Mouse (Mus musculus): ENCODE measurements around the gene Mrpl55. TPM values are rescaled to one million over a fixed set of nuclear protein-coding genes. Genes with fewer than 3 reads are reported as not detected.

The Mrpl55 gene
- total RNA-seq, 1 experiment, result 66.4 TPM

- DNase-seq (ENCODE audit: low read depth, low spot score), result no peak
- Histone ChIP-seq H3K36me3 (ENCODE audit: control insufficient read depth, insufficient read depth, low read length, poor library complexity, severe bottlenecking) (no peaks in the 10 kb centered on the region), H3K9ac (ENCODE audit: insufficient read depth, low read depth, low read length, poor library complexity, severe bottlenecking) (no peak overlapping the region), H3K27ac (ENCODE audit: insufficient read depth, low read depth, low read length, poor library complexity, severe bottlenecking) (no peak overlapping the region), H3K4me1 (ENCODE audit: control insufficient read depth in 2 of 2, insufficient read depth in 2 of 2, low read length in 2 of 2, poor library complexity in 1 of 2) (peaks cover 0 to 9% of the 10 kb centered on the region in 2 experiments; a peak in 1 of 4 replicates), H3K4me3 (ENCODE audit: insufficient read depth in 1 of 2, low read depth in 1 of 2, low read length in 2 of 2, poor library complexity in 1 of 2, severe bottlenecking in 1 of 2) (no peak overlapping the region), H3K9me3 (ENCODE audit: control insufficient read depth, insufficient read depth, low read depth, low read length) (no peaks in the 10 kb centered on the region)
- TF ChIP-seq ZC3H11A (IDR thresholded peaks at IDR 0.05; ENCODE audit: borderline replicate concordance, low read depth, low read length), result no peak
- TF ChIP-seq ZNF384 (IDR thresholded peaks at IDR 0.05; ENCODE audit: low read depth, low read length), result no peak
- TF ChIP-seq MAFK (IDR thresholded peaks at IDR 0.05; ENCODE audit: insufficient read depth, low read depth, low read length), result no peak
- no peak for TF ChIP-seq CHD2 (IDR thresholded peaks at IDR 0.05; ENCODE audit: low read depth, low read length)
- TF ChIP-seq HCFC1 (IDR thresholded peaks at IDR 0.05; ENCODE audit: borderline replicate concordance, insufficient read depth, low read length), result no peak
- in situ Hi-C loops (cut with MboI; ENCODE audit: low sequenced_read_pairs in 2 of 2, unreplicated experiment in 2 of 2), result no loop called here
These were observed 37.5 kb downstream of the Mrpl55 start for GRCm38 (mm10) chr11:59239796-59240195.

- no peaks in the 10 kb centered on the region for H3K9me3 ChIP-seq (ENCODE audit: control insufficient read depth, insufficient read depth, low read depth, low read length)
- no peak overlapping the region for H3K4me3 ChIP-seq (ENCODE audit: insufficient read depth in 1 of 2, low read depth in 1 of 2, low read length in 2 of 2, poor library complexity in 1 of 2, severe bottlenecking in 1 of 2)
- DNase-seq (ENCODE audit: low read depth, low spot score), result no peak
- no peak overlapping the region for H3K9ac ChIP-seq (ENCODE audit: insufficient read depth, low read depth, low read length, poor library complexity, severe bottlenecking)
- in situ Hi-C loops (cut with MboI; ENCODE audit: low sequenced_read_pairs in 2 of 2, unreplicated experiment in 2 of 2), result no loop called here
- H3K4me1 ChIP-seq (ENCODE audit: control insufficient read depth in 2 of 2, insufficient read depth in 2 of 2, low read length in 2 of 2, poor library complexity in 1 of 2), result peaks cover 0 to 9% of the 10 kb centered on the region in 2 experiments; a peak in 1 of 4 replicates
- H3K36me3 ChIP-seq (ENCODE audit: control insufficient read depth, insufficient read depth, low read length, poor library complexity, severe bottlenecking), result no peaks in the 10 kb centered on the region
- no peak overlapping the region for H3K27ac ChIP-seq (ENCODE audit: insufficient read depth, low read depth, low read length, poor library complexity, severe bottlenecking)
- TF ChIP-seq CHD2 (IDR thresholded peaks at IDR 0.05; ENCODE audit: low read depth, low read length) (no peak), ZC3H11A (IDR thresholded peaks at IDR 0.05; ENCODE audit: borderline replicate concordance, low read depth, low read length) (no peak), ZNF384 (IDR thresholded peaks at IDR 0.05; ENCODE audit: low read depth, low read length) (no peak), MAFK (IDR thresholded peaks at IDR 0.05; ENCODE audit: insufficient read depth, low read depth, low read length) (no peak), HCFC1 (IDR thresholded peaks at IDR 0.05; ENCODE audit: borderline replicate concordance, insufficient read depth, low read length) (no peak)
These were observed 39.6 kb downstream of the Mrpl55 start for GRCm38 (mm10) chr11:59241841-59242240.

GRCm38 (mm10) chr11:59243856-59244255 is 41.6 kb downstream of the Mrpl55 start:
- Histone ChIP-seq H3K36me3 (ENCODE audit: control insufficient read depth, insufficient read depth, low read length, poor library complexity, severe bottlenecking) (no peaks in the 10 kb centered on the region), H3K4me1 (ENCODE audit: control insufficient read depth in 2 of 2, insufficient read depth in 2 of 2, low read length in 2 of 2, poor library complexity in 1 of 2) (peaks cover 0 to 9% of the 10 kb centered on the region in 2 experiments; a peak in 1 of 4 replicates), H3K27ac (ENCODE audit: insufficient read depth, low read depth, low read length, poor library complexity, severe bottlenecking) (no peak overlapping the region), H3K9ac (ENCODE audit: insufficient read depth, low read depth, low read length, poor library complexity, severe bottlenecking) (no peak overlapping the region), H3K4me3 (ENCODE audit: insufficient read depth in 1 of 2, low read depth in 1 of 2, low read length in 2 of 2, poor library complexity in 1 of 2, severe bottlenecking in 1 of 2) (no peak overlapping the region), H3K9me3 (ENCODE audit: control insufficient read depth, insufficient read depth, low read depth, low read length) (no peaks in the 10 kb centered on the region)
- no peak for DNase-seq (ENCODE audit: low read depth, low spot score)
- in situ Hi-C loops (cut with MboI; ENCODE audit: low sequenced_read_pairs in 2 of 2, unreplicated experiment in 2 of 2), result no loop called here
- no peak for TF ChIP-seq CHD2 (IDR thresholded peaks at IDR 0.05; ENCODE audit: low read depth, low read length)
- TF ChIP-seq HCFC1 (IDR thresholded peaks at IDR 0.05; ENCODE audit: borderline replicate concordance, insufficient read depth, low read length), result no peak
- no peak for TF ChIP-seq ZC3H11A (IDR thresholded peaks at IDR 0.05; ENCODE audit: borderline replicate concordance, low read depth, low read length)
- TF ChIP-seq ZNF384 (IDR thresholded peaks at IDR 0.05; ENCODE audit: low read depth, low read length), result no peak
- TF ChIP-seq MAFK (IDR thresholded peaks at IDR 0.05; ENCODE audit: insufficient read depth, low read depth, low read length), result no peak

- in situ Hi-C loops (cut with MboI; ENCODE audit: low sequenced_read_pairs in 2 of 2, unreplicated experiment in 2 of 2), result no loop called here
- H3K4me1 ChIP-seq (ENCODE audit: control insufficient read depth in 2 of 2, insufficient read depth in 2 of 2, low read length in 2 of 2, poor library complexity in 1 of 2), result peaks cover 0 to 9% of the 10 kb centered on the region in 2 experiments; a peak in 1 of 4 replicates
- H3K9ac ChIP-seq (ENCODE audit: insufficient read depth, low read depth, low read length, poor library complexity, severe bottlenecking), result no peak overlapping the region
- H3K9me3 ChIP-seq (ENCODE audit: control insufficient read depth, insufficient read depth, low read depth, low read length), result no peaks in the 10 kb centered on the region
- TF ChIP-seq CHD2 (IDR thresholded peaks at IDR 0.05; ENCODE audit: low read depth, low read length) (no peak), MAFK (IDR thresholded peaks at IDR 0.05; ENCODE audit: insufficient read depth, low read depth, low read length) (no peak), HCFC1 (IDR thresholded peaks at IDR 0.05; ENCODE audit: borderline replicate concordance, insufficient read depth, low read length) (no peak), ZC3H11A (IDR thresholded peaks at IDR 0.05; ENCODE audit: borderline replicate concordance, low read depth, low read length) (no peak), ZNF384 (IDR thresholded peaks at IDR 0.05; ENCODE audit: low read depth, low read length) (no peak)
- DNase-seq (ENCODE audit: low read depth, low spot score), result no peak
- H3K27ac ChIP-seq (ENCODE audit: insufficient read depth, low read depth, low read length, poor library complexity, severe bottlenecking), result no peak overlapping the region
- no peak overlapping the region for H3K4me3 ChIP-seq (ENCODE audit: insufficient read depth in 1 of 2, low read depth in 1 of 2, low read length in 2 of 2, poor library complexity in 1 of 2, severe bottlenecking in 1 of 2)
- no peaks in the 10 kb centered on the region for H3K36me3 ChIP-seq (ENCODE audit: control insufficient read depth, insufficient read depth, low read length, poor library complexity, severe bottlenecking)
These were observed 45.8 kb downstream of the Mrpl55 start for GRCm38 (mm10) chr11:59248101-59248500.

Other genes starting within 250 kb of the Mrpl55 start
- 161 and 194 TPM in 2 replicates for gene Hist3h2a, start 247.8 kb upstream of the Mrpl55 start, total RNA-seq (2012; rRNA removed)
- gene Trim17, start 247.8 kb upstream of the Mrpl55 start, total RNA-seq (2012; rRNA removed), result 0.40 and 0.74 TPM in 2 replicates
- gene Trim11, start 224.4 kb upstream of the Mrpl55 start, total RNA-seq (2012; rRNA removed), result 29.6 and 47.4 TPM in 2 replicates
- gene Obscn, start 66.1 kb upstream of the Mrpl55 start, total RNA-seq (2012; rRNA removed), result 0.36 and 0.58 TPM in 2 replicates
- 3.2 and 4.7 TPM in 2 replicates for gene Iba57, start 38.7 kb upstream of the Mrpl55 start, total RNA-seq (2012; rRNA removed)
- 0.26 TPM in 1 of 2 replicates, not detected in the other for gene Gjc2, start 19.3 kb upstream of the Mrpl55 start, total RNA-seq (2012; rRNA removed)
- 188 and 238 TPM in 2 replicates for gene Guk1, start 10.3 kb upstream of the Mrpl55 start, total RNA-seq (2012; rRNA removed)
- gene 2310033P09Rik, start 5.8 kb downstream of the Mrpl55 start, total RNA-seq (2012; rRNA removed), result 14.4 and 15.5 TPM in 2 replicates
- gene Arf1, start 25.8 kb downstream of the Mrpl55 start, total RNA-seq (2012; rRNA removed), result 277 and 347 TPM in 2 replicates
- 0.85 and 1.8 TPM in 2 replicates for gene Wnt3a, start 88.3 kb downstream of the Mrpl55 start, total RNA-seq (2012; rRNA removed)
- gene Wnt9a, start 104.4 kb downstream of the Mrpl55 start, total RNA-seq (2012; rRNA removed), result 3.0 and 5.8 TPM in 2 replicates
- gene Prss38, start 173.2 kb downstream of the Mrpl55 start, total RNA-seq (2012; rRNA removed), result 0.53 and 1.5 TPM in 2 replicates
- 14.1 and 14.7 TPM in 2 replicates for gene Jmjd4, start 247.6 kb downstream of the Mrpl55 start, total RNA-seq (2012; rRNA removed)
- 44.3 and 60.5 TPM in 2 replicates for gene Snap47, start 248.7 kb downstream of the Mrpl55 start, total RNA-seq (2012; rRNA removed)

Measured in ES-E14 (cell line).